ENCODE assay signal across 7 mouse cellular contexts in the genomic region with DNA sequence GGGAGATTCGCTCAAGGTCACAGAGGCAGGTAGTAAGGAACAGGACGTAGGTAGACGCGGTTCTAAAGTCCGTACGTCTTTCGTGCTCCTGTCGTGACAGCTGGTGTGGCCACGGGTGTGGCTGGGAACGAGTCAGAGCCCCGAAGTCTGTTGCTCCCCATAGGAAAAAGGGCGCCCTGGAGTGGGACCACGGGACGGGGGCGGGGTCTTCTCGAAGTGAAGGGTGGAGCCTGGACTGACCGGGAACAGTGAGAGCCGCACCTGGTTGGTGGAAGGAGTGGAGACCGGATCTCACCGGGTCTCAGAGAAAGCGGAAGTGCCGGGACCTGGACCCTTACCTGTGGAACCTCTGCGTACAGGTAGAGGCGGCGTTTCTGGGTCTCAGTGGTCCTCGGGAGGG. TPM values are rescaled to one million over a fixed set of nuclear protein-coding genes. Genes with fewer than 3 reads are reported as not detected.
DNase-seq lines count a peak whose midpoint lies in the region; ATAC-seq and TF ChIP-seq lines count a peak whose summit lies in the region.

No protein-coding gene starts in this region.

- H3K27me3 ChIP-seq in G1E (ENCODE audit: insufficient read depth, low read length): no peaks in the 10 kb centered on the region; the same call in 1 of the 2 replicates
- no peaks in the 10 kb centered on the region for H3K27me3 ChIP-seq in forebrain, postnatal 0 days (ENCODE audit: insufficient read depth, low read length)
- no peaks in the 10 kb centered on the region for H3K27me3 ChIP-seq in kidney, embryonic 15.5 days
- no peaks in the 10 kb centered on the region for H3K27me3 ChIP-seq in testis, adult 2 months (ENCODE audit: control insufficient read depth, insufficient read depth, low read length)

- H3K9ac ChIP-seq in forebrain, postnatal 0 days: peak overlapping the region; percentile 22; the same call in 1 of the 2 replicates
- H3K9ac ChIP-seq in kidney, embryonic 15.5 days: peak overlapping the region; percentile 18

- no peak for TF ChIP-seq POLR2A in brain, embryonic 14.5 days (IDR thresholded peaks at IDR 0.05; ENCODE audit: borderline replicate concordance, extremely low read depth, insufficient read depth, insufficient read length, poor library complexity, severe bottlenecking)
- peak; percentile 42; the same call in 1 of the 2 replicates for TF ChIP-seq POLR2A in testis, adult 2 months (IDR thresholded peaks at IDR 0.05; ENCODE audit: control insufficient read depth, low read depth, low read length)

- peak; percentile 16; the same call in 1 of the 2 replicates for ATAC-seq in G1E (ENCODE audit: extremely low read depth, insufficient number of reproducible peaks, low FRiP score, poor library complexity, severe bottlenecking)
- ATAC-seq in forebrain, postnatal 0 days: 0 out of 2 replicates have a peak, but pooled peaks have one; percentile 15
- peak; percentile 92 for ATAC-seq in kidney, embryonic 15.5 days (replicated peaks; ENCODE audit: low FRiP score)

- H3K9me3 ChIP-seq in G1E (replicated peaks): no peaks in the 10 kb centered on the region
- no peaks in the 10 kb centered on the region for H3K9me3 ChIP-seq in forebrain, postnatal 0 days (ENCODE audit: low read length)
- H3K9me3 ChIP-seq in kidney, embryonic 15.5 days (replicated peaks): no peaks in the 10 kb centered on the region

- H3K27ac ChIP-seq in forebrain, postnatal 0 days (ENCODE audit: low read depth, low read length): no peak overlapping the region
- peak overlapping the region; percentile 30; the same call in 1 of the 2 replicates for H3K27ac ChIP-seq in kidney, embryonic 15.5 days
- no peak overlapping the region for H3K27ac ChIP-seq in testis, adult 2 months (ENCODE audit: control insufficient read depth, insufficient read depth, low read depth, low read length)

- peak; percentile 29 for DNase-seq in G1E (ENCODE audit: low spot score)
- peak; percentile 23 for DNase-seq in brain, embryonic 14.5 days (ENCODE audit: low read depth)
- DNase-seq in forebrain, postnatal 0 days: no peak
- DNase-seq in lung, postnatal 14 days: peak; percentile 63
- DNase-seq in right cerebral cortex, adult 2 months (ENCODE audit: low spot score in 2 of 2): no peak

- no peak for TF ChIP-seq CTCF in G1E (IDR thresholded peaks at IDR 0.05; ENCODE audit: low read depth, low read length)
- no peak for TF ChIP-seq CTCF in brain, embryonic 14.5 days (IDR thresholded peaks at IDR 0.05; ENCODE audit: borderline replicate concordance, extremely low read depth, insufficient read depth, insufficient read length)
- TF ChIP-seq CTCF in forebrain, postnatal 0 days (IDR thresholded peaks at IDR 0.05; ENCODE audit: low read depth): no peak
- no peak for TF ChIP-seq CTCF in testis, adult 2 months (IDR thresholded peaks at IDR 0.05; ENCODE audit: control insufficient read depth, insufficient read depth, insufficient replicate concordance, low read depth, low read length)

- H3K4me1 ChIP-seq in G1E (ENCODE audit: insufficient read depth, low read depth, low read length): peaks cover 16% of the 10 kb centered on the region
- 0 out of 2 replicates have a peak, but pooled peaks cover 4% of the 10 kb centered on the region for H3K4me1 ChIP-seq in forebrain, postnatal 0 days (ENCODE audit: insufficient read depth)
- H3K4me1 ChIP-seq in kidney, embryonic 15.5 days: peaks cover 15% of the 10 kb centered on the region
- H3K4me1 ChIP-seq in testis, adult 2 months (ENCODE audit: control insufficient read depth, insufficient read depth, low read length): peaks cover 8% of the 10 kb centered on the region

- no peaks in the 10 kb centered on the region for H3K36me3 ChIP-seq in G1E (replicated peaks)
- H3K36me3 ChIP-seq in forebrain, postnatal 0 days (ENCODE audit: insufficient read depth): no peaks in the 10 kb centered on the region
- H3K36me3 ChIP-seq in kidney, embryonic 15.5 days: no peaks in the 10 kb centered on the region
- H3K36me3 ChIP-seq in testis, adult 2 months (ENCODE audit: control insufficient read depth, insufficient read depth, low read length): no peaks in the 10 kb centered on the region

- H3K4me2 ChIP-seq in forebrain, postnatal 0 days (ENCODE audit: low read depth): peak overlapping the region; percentile 63
- peak overlapping the region; percentile 76 for H3K4me2 ChIP-seq in kidney, embryonic 15.5 days

- whole genome bisulfite sequencing in forebrain, postnatal 0 days: under 1% methylated on average over 26 of the region's 26 CpGs
- WGBS in kidney, embryonic 15.5 days: under 1% methylated on average over 26 of the region's 26 CpGs

- H3K4me3 ChIP-seq in G1E (ENCODE audit: low read depth, low read length): peak overlapping the region; percentile 71
- peak overlapping the region; percentile 33 for H3K4me3 ChIP-seq in forebrain, postnatal 0 days (ENCODE audit: low read depth, low read length)
- peak overlapping the region; percentile 47 for H3K4me3 ChIP-seq in kidney, embryonic 15.5 days (replicated peaks)
- peak overlapping the region; percentile 81 for H3K4me3 ChIP-seq in testis, adult 2 months (ENCODE audit: control insufficient read depth, low read depth, low read length)

RNA-seq across cellular contexts. Expression of gene Lpin3, which starts 7.4 kb away (rescaled TPM):
- total RNA-seq in G1E (2014; fragmentation: Nextera tagmentation): not detected in 2 replicates
- 0.05 and 0.29 TPM in 2 replicates for total RNA-seq in G1E (2017)
- 0.11 and 0.18 TPM in 2 replicates for polyA plus RNA-seq in G1E (2012)
- polyA plus RNA-seq in brain, embryonic 14.5 days (2012; rRNA removed): 0.33 and 0.48 TPM in 2 replicates
- total RNA-seq in forebrain, postnatal 0 days (2014; rRNA removed): 0.10 and 0.31 TPM in 2 replicates
- 0.27 and 0.30 TPM in 2 replicates for polyA plus RNA-seq in forebrain, postnatal 0 days (2015; fragmentation: Nextera tagmentation; extraction: Ambion mirVana)
- polyA plus RNA-seq in kidney, embryonic 15.5 days (2015; fragmentation: Nextera tagmentation; extraction: Ambion mirVana): 3.0 and 3.8 TPM in 2 replicates
- 5.9 and 6.4 TPM in 2 replicates for polyA plus RNA-seq in testis, adult 2 months (2012; rRNA removed)

RNA-seq across cellular contexts. Expression of gene Zhx3, which starts 15.1 kb away (rescaled TPM):
- total RNA-seq in G1E (2014; fragmentation: Nextera tagmentation) (8.4 and 12.2 TPM in 2 replicates), G1E (2017) (6.7 and 8.2 TPM in 2 replicates)
- polyA plus RNA-seq in G1E (2012): 1.6 and 1.7 TPM in 2 replicates
- polyA plus RNA-seq in brain, embryonic 14.5 days (2012; rRNA removed): 6.5 and 14.5 TPM in 2 replicates
- 31.8 and 44.9 TPM in 2 replicates for total RNA-seq in forebrain, postnatal 0 days (2014; rRNA removed)
- 12.9 and 18.5 TPM in 2 replicates for polyA plus RNA-seq in forebrain, postnatal 0 days (2015; fragmentation: Nextera tagmentation; extraction: Ambion mirVana)
- 13.9 and 14.5 TPM in 2 replicates for polyA plus RNA-seq in kidney, embryonic 15.5 days (2015; fragmentation: Nextera tagmentation; extraction: Ambion mirVana)
- 41.2 and 43.0 TPM in 2 replicates for polyA plus RNA-seq in testis, adult 2 months (2012; rRNA removed)

RNA-seq across cellular contexts. Expression of gene Emilin3, which starts 24.3 kb away (rescaled TPM):
- not detected in 2 replicates for total RNA-seq in G1E (2014; fragmentation: Nextera tagmentation)
- 0.05 and 0.06 TPM in 2 replicates for total RNA-seq in G1E (2017)
- polyA plus RNA-seq in G1E (2012): 0.02 TPM in 1 of 2 replicates, not detected in the other
- 3.9 and 5.0 TPM in 2 replicates for polyA plus RNA-seq in brain, embryonic 14.5 days (2012; rRNA removed)
- 0.46 and 1.5 TPM in 2 replicates for total RNA-seq in forebrain, postnatal 0 days (2014; rRNA removed)
- polyA plus RNA-seq in forebrain, postnatal 0 days (2015; fragmentation: Nextera tagmentation; extraction: Ambion mirVana): 0.23 and 0.42 TPM in 2 replicates
- polyA plus RNA-seq in kidney, embryonic 15.5 days (2015; fragmentation: Nextera tagmentation; extraction: Ambion mirVana): 7.0 and 14.8 TPM in 2 replicates
- polyA plus RNA-seq in testis, adult 2 months (2012; rRNA removed): 3.8 and 4.2 TPM in 2 replicates

Comparison
In these comparisons a context has a peak if more than half of its experiments do, and no peak if none do; other contexts are left out.
1. ATAC-seq: peak in every context shown above with its lines; median percentile 92 in kidney, embryonic 15.5 days; 16 in G1E; 15 in forebrain, postnatal 0 days.
2. DNase-seq: peak in G1E (single experiment), brain, embryonic 14.5 days (single experiment) and lung, postnatal 14 days (single experiment); none in forebrain, postnatal 0 days (single experiment) and right cerebral cortex, adult 2 months (0 of 2).
3. Peak in every context shown above with its lines, with median percentiles within 50 percentile points of each other: H3K4me3 ChIP-seq.